Mouse (Mus musculus) MEL (cell line): ENCODE results near the gene Agbl3. TPM values are rescaled to one million over a fixed set of nuclear protein-coding genes. Genes with fewer than 3 reads are reported as not detected.

Experiments used
- DNase-seq: peaks from one replicate; pipeline ENCODE4 v3.0.0; 2011; ENCODE audit warnings: low read depth, low spot score
- H3K27ac ChIP-seq: 2 replicates; pipeline ENCODE4 v1.5.1; 2012; ENCODE audit warnings: low read depth, mild to moderate bottlenecking, control low read depth, low read length, moderate library complexity; ENCODE audit not compliant: control insufficient read depth
- H3K27me3 ChIP-seq, 2 experiments: fragments of 150-350 bp in 1 of 2; sonication (generic) in 1 of 2; 2 replicates each; pipeline ENCODE4 v1.6.1; 2012; ENCODE audit warnings: low read length in 2 of 2, mild to moderate bottlenecking in 2 of 2, improper control_type of control experiment in 1 of 2, moderate library complexity in 1 of 2; ENCODE audit not compliant: insufficient read depth in 2 of 2, control insufficient read depth in 1 of 2
- H3K36me3 ChIP-seq, 2 experiments: 2 replicates each; pipeline ENCODE4 v1.6.1; 2012 to 2014; ENCODE audit warnings: low read length in 2 of 2, improper control_type of control experiment in 1 of 2, inconsistent platforms in 1 of 2, mild to moderate bottlenecking in 1 of 2; ENCODE audit not compliant: insufficient read depth in 2 of 2, control insufficient read depth in 1 of 2
- H3K4me1 ChIP-seq, 2 experiments: fragments of 150-350 bp in 1 of 2; sonication (generic) in 1 of 2; 2 replicates each; pipeline ENCODE4 v1.6.1; 2012; ENCODE audit warnings: low read length in 2 of 2, improper control_type of control experiment in 1 of 2, mild to moderate bottlenecking in 1 of 2; ENCODE audit not compliant: insufficient read depth in 2 of 2, control insufficient read depth in 1 of 2
- H3K4me3 ChIP-seq, 2 experiments: fragments of 150-350 bp in 1 of 2; sonication (generic) in 1 of 2; 2 replicates each; pipeline ENCODE4 v1.5.1; 2012; ENCODE audit warnings: low read depth in 2 of 2, low read length in 2 of 2, mild to moderate bottlenecking in 2 of 2, moderate library complexity in 2 of 2, control low read depth in 1 of 2, improper control_type of control experiment in 1 of 2; ENCODE audit not compliant: control insufficient read depth in 1 of 2, insufficient read depth in 1 of 2
- H3K79me2 ChIP-seq: 2 replicates; pipeline ENCODE4 v1.6.1; 2012; ENCODE audit warnings: mild to moderate bottlenecking, low read length, moderate library complexity; ENCODE audit not compliant: control insufficient read depth, poor library complexity, insufficient read depth
- H3K9ac ChIP-seq: 2 replicates; pipeline ENCODE4 v1.6.1; 2012; ENCODE audit warnings: low read depth, mild to moderate bottlenecking, control low read depth, low read length, moderate library complexity; ENCODE audit not compliant: control insufficient read depth, poor library complexity, severe bottlenecking
- H3K9me3 ChIP-seq: fragments of 150-350 bp; sonication (generic); replicated peaks from 2 replicates; pipeline ENCODE4 v1.6.1; 2012; ENCODE audit warnings: mild to moderate bottlenecking, low read length, improper control_type of control experiment, moderate library complexity; ENCODE audit not compliant: insufficient read depth
- BHLHE40 ChIP-seq: IDR thresholded peaks from 2 replicates; pipeline ENCODE4 v1.6.1; 2012; ENCODE audit warnings: low read depth, mild to moderate bottlenecking, inconsistent platforms, low read length, improper control_type of control experiment, borderline replicate concordance
- CHD2 ChIP-seq: IDR thresholded peaks from 2 replicates; pipeline ENCODE4 v1.6.1; 2011; ENCODE audit warnings: low read length, improper control_type of control experiment
- CTCF ChIP-seq, 3 experiments: IDR thresholded peaks in 2 of 3; conservative IDR thresholded peaks in 1 of 3; 2 replicates each; pipeline ENCODE4 v1.5.1; 2011 to 2012; ENCODE audit warnings: low read length in 3 of 3, low read depth in 2 of 3, mild to moderate bottlenecking in 2 of 3, improper control_type of control experiment in 1 of 3, inconsistent platforms in 1 of 3, mixed read lengths in 1 of 3, moderate library complexity in 1 of 3; ENCODE audit not compliant: control insufficient read depth in 1 of 3, insufficient read depth in 1 of 3, poor library complexity in 1 of 3, severe bottlenecking in 1 of 3
- E2F4 ChIP-seq: IDR thresholded peaks from 2 replicates; pipeline ENCODE4 v1.6.1; 2011; ENCODE audit warnings: low read depth, low read length, improper control_type of control experiment, borderline replicate concordance
- GATA1 ChIP-seq: IDR thresholded peaks from 2 replicates; pipeline ENCODE4 v1.6.1; 2011; ENCODE audit warnings: low read depth, low read length, improper control_type of control experiment
- HCFC1 ChIP-seq: IDR thresholded peaks from 2 replicates; pipeline ENCODE4 v1.6.1; 2012; ENCODE audit warnings: low read depth, mild to moderate bottlenecking, inconsistent platforms, low read length, improper control_type of control experiment, moderate library complexity
- JUND ChIP-seq: IDR thresholded peaks from 2 replicates; pipeline ENCODE4 v1.6.1; 2011; ENCODE audit warnings: low read depth, mild to moderate bottlenecking, improper control_type of control experiment, low read length
- MAFK ChIP-seq: IDR thresholded peaks from 2 replicates; pipeline ENCODE4 v1.6.1; 2011; ENCODE audit warnings: low read depth, mild to moderate bottlenecking, low read length, improper control_type of control experiment, borderline replicate concordance
- MEF2A ChIP-seq: IDR thresholded peaks from 2 replicates; pipeline ENCODE4 v1.6.1; 2014; ENCODE audit warnings: low read depth, mild to moderate bottlenecking, inconsistent platforms, low read length, improper control_type of control experiment; ENCODE audit not compliant: poor library complexity, insufficient replicate concordance, severe bottlenecking; ENCODE audit errors: extremely low read depth
- MXI1 ChIP-seq: IDR thresholded peaks from 2 replicates; pipeline ENCODE4 v1.6.1; 2011; ENCODE audit warnings: mild to moderate bottlenecking, low read depth, low read length, improper control_type of control experiment
- MYC ChIP-seq: IDR thresholded peaks from 2 replicates; pipeline ENCODE4 v1.6.1; 2011; ENCODE audit warnings: low read depth, mild to moderate bottlenecking, low read length, improper control_type of control experiment, moderate library complexity
- NELFE ChIP-seq: IDR thresholded peaks from 2 replicates; pipeline ENCODE4 v1.6.1; 2011; ENCODE audit warnings: low read depth, low read length, improper control_type of control experiment
- NRF1 ChIP-seq: IDR thresholded peaks from 2 replicates; pipeline ENCODE4 v1.6.1; 2014; ENCODE audit warnings: low read depth, mild to moderate bottlenecking, inconsistent platforms, low read length, improper control_type of control experiment, moderate library complexity; ENCODE audit not compliant: poor library complexity, insufficient read depth, severe bottlenecking
- POLR2AphosphoS5 ChIP-seq: IDR thresholded peaks from 2 replicates; pipeline ENCODE4 v1.6.1; 2012; ENCODE audit warnings: low read depth, borderline replicate concordance, mild to moderate bottlenecking, inconsistent platforms, low read length, moderate library complexity, mixed read lengths
- RAD21 ChIP-seq: IDR thresholded peaks from 2 replicates; pipeline ENCODE4 v1.6.1; 2011; ENCODE audit warnings: mild to moderate bottlenecking, low read depth, low read length, improper control_type of control experiment
- SMC3 ChIP-seq: IDR thresholded peaks from 2 replicates; pipeline ENCODE4 v1.6.1; 2011; ENCODE audit warnings: low read depth, low read length, improper control_type of control experiment
- TBP ChIP-seq: IDR thresholded peaks from 2 replicates; pipeline ENCODE4 v1.8.0; 2011; ENCODE audit warnings: low read depth, low read length, improper control_type of control experiment
- TCF12 ChIP-seq: IDR thresholded peaks from 2 replicates; pipeline ENCODE4 v1.6.1; 2014; ENCODE audit warnings: low read depth, mild to moderate bottlenecking, inconsistent platforms, low read length, improper control_type of control experiment, moderate library complexity
- UBTF ChIP-seq: IDR thresholded peaks from 2 replicates; pipeline ENCODE4 v1.6.1; 2012; ENCODE audit warnings: low read depth, mild to moderate bottlenecking, inconsistent platforms, low read length, improper control_type of control experiment, moderate library complexity, borderline replicate concordance; ENCODE audit not compliant: insufficient read depth
- ZC3H11A ChIP-seq: IDR thresholded peaks from 2 replicates; pipeline ENCODE4 v1.6.1; 2012; ENCODE audit warnings: low read depth, mild to moderate bottlenecking, inconsistent platforms, low read length, improper control_type of control experiment
- ZKSCAN1 ChIP-seq: IDR thresholded peaks from 2 replicates; pipeline ENCODE4 v1.6.1; 2012; ENCODE audit warnings: low read depth, mild to moderate bottlenecking, inconsistent platforms, low read length, improper control_type of control experiment, moderate library complexity
- ZNF384 ChIP-seq: IDR thresholded peaks from 2 replicates; pipeline ENCODE4 v1.6.1; 2012; ENCODE audit warnings: low read depth, mild to moderate bottlenecking, inconsistent platforms, low read length, improper control_type of control experiment
- polyA plus RNA-seq, 2 experiments: library from polyadenylated mRNA; stranded (reverse) in 1 of 2; unstranded in 1 of 2; fragments of >175 nt in 1 of 2; fragments of >200 nt in 1 of 2; gene quantifications; 2 replicates each; pipeline versions ENCODE4 v1.2.1 to v1.2.4; 2012; ENCODE audit warnings: low replicate concordance in 2 of 2, low read depth in 1 of 2; ENCODE audit not compliant: insufficient read length in 2 of 2, insufficient read depth in 1 of 2, missing spikeins in 1 of 2
- total RNA-seq: library from RNA; depleted of rRNA; stranded (reverse); fragments of 300-350 nt; gene quantifications from 2 replicates; pipeline ENCODE4 v1.2.3, GENCODE M21; 2012

The Agbl3 gene
- total and polyA plus RNA-seq, 3 experiments, result 1.3 TPM; not detected in 2

GRCm38 (mm10) chr6:34879911-34880475 is 99.8 kb downstream of the Agbl3 start:
- Histone ChIP-seq H3K36me3 (peaks cover 0 to 7% of the 10 kb centered on the region in 2 experiments; a peak in 1 of 4 replicates), H3K4me3 (no peak overlapping the region), H3K27ac (no peak overlapping the region), H3K9me3 (no peaks in the 10 kb centered on the region), H3K4me1 (peaks cover 2 to 25% of the 10 kb centered on the region in 2 experiments; a peak in 3 of 4 replicates), H3K9ac (no peak overlapping the region), H3K27me3 (no peaks in the 10 kb centered on the region), H3K79me2 (peaks cover 10% of the 10 kb centered on the region)
- DNase-seq, result peak; percentile 62
- peak; percentile 64 for TF ChIP-seq SMC3
- TF ChIP-seq CTCF (IDR thresholded peaks at IDR 0.05 in 2 of 3, conservative IDR thresholded peaks at IDR 0.05 in 1 of 3; ENCODE audit: control insufficient read depth in 1 of 3, insufficient read depth in 1 of 3, low read depth in 2 of 3, low read length in 3 of 3, poor library complexity in 1 of 3, severe bottlenecking in 1 of 3), result peak; percentile 19 to 56 (median 41); a peak in 4 of 6 replicates
- TF ChIP-seq TBP, result no peak
- TF ChIP-seq RAD21, result peak; percentile 35

- Histone ChIP-seq H3K9ac (no peak overlapping the region), H3K27me3 (no peaks in the 10 kb centered on the region), H3K9me3 (no peaks in the 10 kb centered on the region), H3K27ac (no peak overlapping the region), H3K36me3 (peaks cover 0 to 1% of the 10 kb centered on the region in 2 experiments; a peak in 1 of 4 replicates), H3K4me3 (no peak overlapping the region), H3K79me2 (no peaks in the 10 kb centered on the region), H3K4me1 (no peaks in the 10 kb centered on the region)
- no peak for DNase-seq
- no peak for TF ChIP-seq GATA1
- TF ChIP-seq ZKSCAN1, result no peak
- TF ChIP-seq MAFK, result no peak
- TF ChIP-seq NELFE, result no peak
- no peak for TF ChIP-seq UBTF
- no peak for TF ChIP-seq POLR2AphosphoS5
- TF ChIP-seq NRF1, result no peak
- TF ChIP-seq CHD2, result no peak
- TF ChIP-seq TBP, result no peak
- no peak for TF ChIP-seq ZC3H11A
- TF ChIP-seq MYC, result no peak
- no peak for TF ChIP-seq RAD21
- no peak for TF ChIP-seq MEF2A
- no peak for TF ChIP-seq MXI1
- TF ChIP-seq ZNF384, result no peak
- TF ChIP-seq BHLHE40, result no peak
- no peak for TF ChIP-seq JUND
- TF ChIP-seq E2F4, result no peak
- TF ChIP-seq HCFC1, result no peak
- TF ChIP-seq TCF12, result no peak
These were observed 104.5 kb downstream of the Agbl3 start for GRCm38 (mm10) chr6:34884724-34885123.
